Mouse (Mus musculus) thymus, adult 2 months (tissue): Measurements from ENCODE around the gene B230307C23Rik.

Source experiments
- CTCF ChIP-seq: fragments of 200-500 bp; IDR thresholded peaks from 2 replicates; pipeline ENCODE4 v1.5.1; 2012; ENCODE audit warnings: mild to moderate bottlenecking, control low read depth, low read length, moderate library complexity, borderline replicate concordance; ENCODE audit not compliant: control insufficient read depth, poor library complexity, insufficient read depth; ENCODE audit errors: extremely low read depth
- POLR2A ChIP-seq: fragments of 200-500 bp; IDR thresholded peaks from 2 replicates; pipeline ENCODE4 v1.6.1; 2012; ENCODE audit warnings: mild to moderate bottlenecking, low read length, control low read depth, moderate library complexity; ENCODE audit not compliant: control insufficient read depth, poor library complexity, insufficient read depth; ENCODE audit errors: extremely low read depth

- no peak for TF ChIP-seq CTCF
- TF ChIP-seq POLR2A = no peak
Measured at GRCm38 (mm10) chr16:98022081-98022480, 25.0 kb downstream of the B230307C23Rik start.
